Mouse (Mus musculus) forebrain, postnatal 0 days (tissue): Measurements from ENCODE around the gene 1190005I06Rik. TPM values are rescaled to one million over a fixed set of nuclear protein-coding genes. Genes with fewer than 3 reads are reported as not detected.

ENCODE experiments used
- ATAC-seq: fragments of 200-750 bp; cut with Nextera tagmentation; 2 replicates; pipeline ENCODE4 v1.8.0; 2017; ENCODE audit warnings: mild to moderate bottlenecking, moderate library complexity
- DNase-seq: peaks from one replicate; pipeline ENCODE4 v3.0.0-alpha.2; 2015
- H3K27ac ChIP-seq: fragments of 300-500 bp; sonication (generic); 2 replicates; pipeline ENCODE4 v1.5.1; 2014; ENCODE audit warnings: low read depth, mild to moderate bottlenecking, antibody characterized with exemption, low read length, moderate library complexity, mixed read lengths
- H3K27me3 ChIP-seq: fragments of 300-500 bp; sonication (generic); 2 replicates; pipeline ENCODE4 v1.6.1; 2014; ENCODE audit warnings: mild to moderate bottlenecking, low read length, mixed read lengths; ENCODE audit not compliant: insufficient read depth
- H3K36me3 ChIP-seq: fragments of 300-500 bp; sonication (generic); 2 replicates; pipeline ENCODE4 v1.6.1; 2014; ENCODE audit warnings: mild to moderate bottlenecking, moderate library complexity; ENCODE audit not compliant: insufficient read depth
- H3K4me1 ChIP-seq: fragments of 300-500 bp; sonication (generic); 2 replicates; pipeline ENCODE4 v1.6.1; 2014; ENCODE audit warnings: antibody characterized with exemption; ENCODE audit not compliant: insufficient read depth
- H3K4me2 ChIP-seq: fragments of 300-500 bp; sonication (generic); 2 replicates; pipeline ENCODE4 v1.6.1; 2014; ENCODE audit warnings: low read depth, mild to moderate bottlenecking, moderate library complexity
- H3K4me3 ChIP-seq: fragments of 300-500 bp; sonication (generic); 2 replicates; pipeline ENCODE4 v1.5.1; 2014; ENCODE audit warnings: low read depth, low read length, mixed read lengths
- H3K9ac ChIP-seq: fragments of 300-500 bp; sonication (generic); 2 replicates; pipeline ENCODE4 v1.6.1; 2014; ENCODE audit warnings: mild to moderate bottlenecking
- H3K9me3 ChIP-seq: fragments of 300-500 bp; sonication (generic); 2 replicates; pipeline ENCODE4 v1.6.1; 2016; ENCODE audit warnings: low read length
- CTCF ChIP-seq: sonication (generic); IDR thresholded peaks from 2 replicates; pipeline ENCODE4 v1.5.1; 2016; ENCODE audit warnings: antibody characterized with exemption, control low read depth, low read depth
- whole genome bisulfite sequencing: fragments of 180-500 bp; shearing (Covaris S2); extraction: QIAGEN DNeasy Blood & Tissue Kit; methylation state at CpG from one replicate; pipeline ENCODE4 v1.1.7; 2014; 5-methylcytosine and 5-hydroxymethylcytosine counted together
- polyA plus RNA-seq: library from polyadenylated mRNA; unstranded; fragments of >200 nt; fragmentation: Nextera tagmentation; extraction: Ambion mirVana; gene quantifications from 2 replicates; pipeline ENCODE4 v1.2.1, GENCODE M21; 2015
- total RNA-seq: library from RNA; depleted of rRNA; stranded (reverse); fragments of >200 nt; gene quantifications from 2 replicates; pipeline ENCODE4 v1.2.3, GENCODE M21; 2014

1190005I06Rik gene
- total and polyA plus RNA-seq, 2 experiments from 2014 or later, result 18.5 to 21.7 TPM

DNA sequence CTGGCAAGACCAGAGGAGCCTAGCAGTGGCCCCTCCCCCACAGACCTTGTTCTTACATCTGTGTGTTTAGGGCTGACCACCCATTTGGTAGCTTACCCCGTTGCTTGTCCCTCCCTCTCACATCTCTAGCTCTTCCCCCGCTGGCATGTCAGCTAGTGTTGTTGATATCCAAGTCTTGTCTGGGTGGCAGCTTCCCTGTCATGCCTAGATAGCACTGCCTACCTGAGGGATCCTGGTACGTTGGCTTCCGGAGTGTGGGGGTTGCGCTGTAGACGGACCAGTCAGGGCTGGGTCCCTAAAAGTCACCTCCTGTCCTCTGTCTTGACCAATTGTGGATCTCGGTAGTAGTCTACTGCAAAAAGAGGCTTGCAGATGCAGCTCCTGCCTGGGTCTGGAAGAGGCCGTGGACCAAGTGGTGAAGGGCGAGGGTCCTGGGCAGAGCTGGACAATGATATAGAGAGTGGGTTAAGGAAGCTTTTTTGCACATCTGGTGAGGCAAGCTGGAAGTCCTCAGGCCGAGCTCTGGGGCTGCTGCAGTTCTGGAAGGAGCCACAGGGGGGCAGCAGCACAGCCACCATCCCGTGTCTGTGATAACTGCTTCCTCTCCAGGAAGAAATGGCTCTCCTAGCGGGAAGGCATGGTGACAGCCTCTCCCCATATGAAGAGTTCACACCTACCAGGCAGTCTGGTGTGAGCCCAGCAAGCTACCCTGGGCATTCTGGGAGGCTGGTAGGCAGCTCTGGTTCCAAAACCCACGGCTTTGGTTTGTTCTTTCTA lies 77.3 kb downstream of the 1190005I06Rik start:
- no peak overlapping the region for H3K4me3 ChIP-seq
- H3K36me3 ChIP-seq, result peaks cover 82% of the 10 kb centered on the region
- TF ChIP-seq CTCF, result peak; percentile 94
- no peaks in the 10 kb centered on the region for H3K27me3 ChIP-seq
- H3K9ac ChIP-seq, result no peak overlapping the region
- WGBS, result 50% methylated on average over 13 of the region's 13 CpGs
- H3K27ac ChIP-seq, result peak overlapping the region; percentile 57
- H3K4me1 ChIP-seq, result no peaks in the 10 kb centered on the region
- ATAC-seq (peak; percentile 72), DNase-seq (peak; percentile 86)
- no peak overlapping the region for H3K4me2 ChIP-seq
- H3K9me3 ChIP-seq, result no peaks in the 10 kb centered on the region

DNA sequence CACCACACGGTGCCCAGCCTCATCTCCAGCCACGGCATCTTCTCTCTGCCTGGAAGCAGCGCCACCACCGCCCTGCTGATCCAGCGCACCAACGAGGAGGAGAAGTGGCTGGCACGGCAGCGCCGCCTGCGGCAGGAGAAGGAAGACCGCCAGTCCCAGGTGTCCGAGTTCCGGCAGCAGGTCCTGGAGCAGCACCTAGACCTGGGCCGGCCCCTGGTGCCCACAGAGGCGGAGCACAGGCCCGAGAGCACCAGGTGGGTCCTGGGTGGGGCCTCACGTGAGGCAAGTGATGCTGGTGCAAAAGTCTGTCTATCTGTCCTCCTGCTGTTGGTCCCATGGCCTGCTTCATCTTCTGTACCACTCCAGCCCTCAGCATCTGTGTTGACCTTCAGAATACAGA lies 78.3 kb downstream of the 1190005I06Rik start:
- ATAC-seq (no peak), DNase-seq (no peak)
- Histone ChIP-seq H3K27ac (no peak overlapping the region), H3K4me3 (no peak overlapping the region), H3K27me3 (no peaks in the 10 kb centered on the region), H3K4me2 (no peak overlapping the region), H3K4me1 (no peaks in the 10 kb centered on the region), H3K9ac (no peak overlapping the region), H3K36me3 (peaks cover 72% of the 10 kb centered on the region), H3K9me3 (no peaks in the 10 kb centered on the region)
- TF ChIP-seq CTCF, result no peak
- 93% methylated on average over 17 of the region's 17 CpGs for WGBS

DNA sequence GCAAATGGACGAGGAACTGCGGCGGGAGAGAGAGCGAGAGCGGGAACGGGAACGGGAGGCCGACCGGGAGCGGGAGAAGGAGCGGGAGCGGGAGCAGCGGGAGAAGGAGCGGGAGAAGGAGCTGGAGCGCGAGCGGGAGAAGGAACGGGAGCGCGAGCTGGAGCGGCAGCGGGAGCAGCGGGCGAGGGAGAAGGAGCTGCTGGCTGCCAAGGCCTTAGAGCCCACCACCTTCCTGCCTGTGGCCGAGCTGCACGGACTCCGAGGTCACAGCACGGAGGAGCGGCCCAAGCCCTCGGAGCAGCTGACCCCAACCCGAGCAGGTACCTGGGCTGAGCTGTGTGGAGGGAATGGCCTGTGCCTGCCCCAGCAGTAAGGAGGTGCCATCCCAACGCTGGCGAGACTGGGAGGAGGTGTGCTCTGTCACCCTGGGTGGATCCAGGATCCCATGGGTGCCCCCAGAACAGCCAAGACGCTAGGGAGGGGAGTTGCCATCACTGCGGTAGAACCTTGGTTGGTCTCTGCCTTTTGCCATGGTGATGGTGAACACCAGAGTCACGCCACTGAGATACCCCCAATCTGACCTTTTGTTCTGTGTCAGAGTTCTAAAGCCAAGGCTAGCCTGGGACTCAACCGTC lies 79.2 kb downstream of the 1190005I06Rik start:
- 96% methylated on average over 37 of the region's 37 CpGs for WGBS
- Histone ChIP-seq H3K27ac (no peak overlapping the region), H3K4me1 (peaks cover 7% of the 10 kb centered on the region; the same call in 1 of the 2 replicates), H3K27me3 (no peaks in the 10 kb centered on the region), H3K4me2 (no peak overlapping the region), H3K9me3 (no peaks in the 10 kb centered on the region), H3K4me3 (no peak overlapping the region), H3K36me3 (peaks cover 64% of the 10 kb centered on the region), H3K9ac (no peak overlapping the region)
- DNase-seq (no peak), ATAC-seq (no peak)
- no peak for TF ChIP-seq CTCF

DNA sequence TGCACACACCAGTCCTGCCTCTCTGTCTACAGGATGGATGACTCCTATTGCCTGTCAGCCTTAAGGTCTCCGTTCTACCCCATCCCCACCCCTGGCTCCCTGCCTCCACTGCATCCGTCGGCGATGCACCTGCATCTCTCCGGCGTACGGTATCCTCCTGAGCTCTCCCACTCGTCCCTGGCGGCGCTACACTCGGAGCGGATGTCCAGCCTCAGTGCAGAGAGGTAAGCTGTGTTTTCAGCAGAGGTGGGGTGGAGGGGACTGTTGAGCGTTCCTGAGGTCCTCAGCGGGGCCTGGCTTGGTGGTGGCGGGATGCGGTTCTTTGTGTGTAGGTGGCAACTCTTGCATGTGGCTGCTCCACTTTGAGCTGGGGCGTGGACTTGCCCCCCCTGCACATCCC lies 79.7 kb downstream of the 1190005I06Rik start:
- no peak for TF ChIP-seq CTCF
- no peak overlapping the region for H3K9ac ChIP-seq
- ATAC-seq (no peak), DNase-seq (no peak)
- no peak overlapping the region for H3K4me3 ChIP-seq
- WGBS, result 98% methylated on average over 17 of the region's 17 CpGs
- H3K9me3 ChIP-seq, result no peaks in the 10 kb centered on the region
- H3K4me2 ChIP-seq, result no peak overlapping the region
- no peaks in the 10 kb centered on the region for H3K27me3 ChIP-seq
- peaks cover 58% of the 10 kb centered on the region for H3K36me3 ChIP-seq
- no peak overlapping the region for H3K27ac ChIP-seq
- peaks cover 9% of the 10 kb centered on the region; the same call in 1 of the 2 replicates for H3K4me1 ChIP-seq

DNA sequence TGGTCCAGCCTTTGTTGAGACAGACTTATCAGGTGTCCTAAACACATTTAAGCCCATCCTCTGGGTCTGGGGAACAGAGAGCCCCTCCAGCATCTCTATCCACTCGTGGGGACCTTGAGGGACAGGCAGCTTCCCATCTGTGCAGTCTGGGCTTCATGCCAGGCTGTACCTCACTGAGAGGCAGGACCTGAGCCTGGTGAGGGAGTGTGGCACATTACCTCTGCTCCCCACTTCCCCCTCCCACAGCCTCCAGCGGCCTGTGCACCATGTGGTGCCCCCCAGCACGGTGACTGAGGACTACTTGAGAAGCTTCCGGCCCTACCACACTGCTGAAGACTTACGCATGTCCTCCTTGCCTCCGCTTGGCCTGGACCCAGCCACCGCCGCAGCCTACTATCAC lies 80.8 kb downstream of the 1190005I06Rik start:
- no peak overlapping the region for H3K4me3 ChIP-seq
- no peak for DNase-seq
- TF ChIP-seq CTCF, result no peak
- H3K4me1 ChIP-seq, result peaks cover 9% of the 10 kb centered on the region; the same call in 1 of the 2 replicates
- H3K4me2 ChIP-seq, result no peak overlapping the region
- peaks cover 48% of the 10 kb centered on the region for H3K36me3 ChIP-seq
- no peak overlapping the region for H3K27ac ChIP-seq
- H3K9me3 ChIP-seq, result no peaks in the 10 kb centered on the region
- WGBS, result 67% methylated on average over 8 of the region's 8 CpGs
- no peaks in the 10 kb centered on the region for H3K27me3 ChIP-seq
- H3K9ac ChIP-seq, result no peak overlapping the region
- ATAC-seq, result no peak

GRCm38 (mm10) chr8:120565151-120565711 lies 82.2 kb downstream of the 1190005I06Rik start:
- Histone ChIP-seq H3K27me3 (no peaks in the 10 kb centered on the region), H3K4me1 (peaks cover 9% of the 10 kb centered on the region; the same call in 1 of the 2 replicates), H3K4me2 (no peak overlapping the region), H3K9me3 (no peaks in the 10 kb centered on the region), H3K9ac (no peak overlapping the region), H3K4me3 (no peak overlapping the region), H3K36me3 (peaks cover 35% of the 10 kb centered on the region), H3K27ac (no peak overlapping the region)
- TF ChIP-seq CTCF, result no peak
- WGBS, result 22% methylated on average over 7 of the region's 7 CpGs
- DNase-seq (no peak), ATAC-seq (peak; percentile 5; the same call in 1 of the 2 replicates)
